Mouse (Mus musculus): ENCODE measurements at regions not wholly inside any gene's neighbourhood (a gene's known extent, or its start where the extent isn't known, plus 50 kb on each side); places are given as distances from the start of the nearest gene placed in this dataset.
A peak's percentile ranks its signal among the peaks of the same experiment; 100 is the strongest.

GRCm38 (mm10) chr12:105935441-105935880, 74.6 kb upstream of the Vrk1 start:
- no peak for ATAC-seq (ENCODE audit: low FRiP score, low read depth)
- Histone ChIP-seq H3K9ac (no peak overlapping the region), H3K4me3 (peak overlapping the region; percentile 11; the same call in 1 of the 2 replicates), H3K4me2 (peak overlapping the region; percentile 44), H3K9me3 (no peaks in the 10 kb centered on the region), H3K36me3 (no peaks in the 10 kb centered on the region), H3K4me1 (replicated peaks) (0 out of 2 replicates have a peak, but pooled peaks cover 11% of the 10 kb centered on the region), H3K27me3 (0 out of 2 replicates have a peak, but pooled peaks cover 3% of the 10 kb centered on the region), H3K27ac (replicated peaks) (no peak overlapping the region)
- 8% methylated on average over 18 of the region's 22 CpGs for WGBS

- Histone ChIP-seq H3K4me3 (no peak overlapping the region), H3K4me2 (no peak overlapping the region), H3K9me3 (no peaks in the 10 kb centered on the region), H3K27ac (replicated peaks) (no peak overlapping the region), H3K4me1 (replicated peaks) (0 out of 2 replicates have a peak, but pooled peaks cover 11% of the 10 kb centered on the region), H3K36me3 (no peaks in the 10 kb centered on the region), H3K9ac (no peak overlapping the region), H3K27me3 (0 out of 2 replicates have a peak, but pooled peaks cover 3% of the 10 kb centered on the region)
- 84% methylated on average over 18 of the region's 18 CpGs for WGBS
- ATAC-seq (ENCODE audit: low FRiP score, low read depth) = no peak
Observed at GRCm38 (mm10) chr12:105936812-105937530, 73.1 kb upstream of the Vrk1 start.

- H3K9ac ChIP-seq = no peak overlapping the region
- no peaks in the 10 kb centered on the region for H3K4me1 ChIP-seq (replicated peaks)
- no peaks in the 10 kb centered on the region for H3K36me3 ChIP-seq
- no peak overlapping the region for H3K4me2 ChIP-seq
- no peak overlapping the region for H3K27ac ChIP-seq (replicated peaks)
- no peak overlapping the region for H3K4me3 ChIP-seq
- 74% methylated on average over 20 of the region's 20 CpGs for WGBS
- no peaks in the 10 kb centered on the region for H3K9me3 ChIP-seq
- no peak for ATAC-seq (ENCODE audit: low FRiP score, low read depth)
- no peaks in the 10 kb centered on the region for H3K27me3 ChIP-seq
Observed at GRCm38 (mm10) chr12:105942136-105943076, 67.6 kb upstream of the Vrk1 start.

GRCm38 (mm10) chr12:105943077-105943433, 67.0 kb upstream of the Vrk1 start:
- H3K27ac ChIP-seq (replicated peaks) = no peak overlapping the region
- H3K9ac ChIP-seq = no peak overlapping the region
- H3K4me3 ChIP-seq = no peak overlapping the region
- H3K9me3 ChIP-seq = no peaks in the 10 kb centered on the region
- H3K36me3 ChIP-seq = no peaks in the 10 kb centered on the region
- no peak for ATAC-seq (ENCODE audit: low FRiP score, low read depth)
- H3K4me1 ChIP-seq (replicated peaks) = no peaks in the 10 kb centered on the region
- H3K4me2 ChIP-seq = no peak overlapping the region
- 91% methylated on average over 8 of the region's 8 CpGs for WGBS
- H3K27me3 ChIP-seq = no peaks in the 10 kb centered on the region

GRCm38 (mm10) chr12:105947332-105947731, 62.7 kb upstream of the Vrk1 start:
- no peaks in the 10 kb centered on the region for H3K4me1 ChIP-seq (replicated peaks)
- H3K9ac ChIP-seq = no peak overlapping the region
- WGBS = 63% methylated on average over 5 of the region's 5 CpGs
- ATAC-seq (ENCODE audit: low FRiP score, low read depth) = no peak
- no peaks in the 10 kb centered on the region for H3K27me3 ChIP-seq
- no peak overlapping the region for H3K27ac ChIP-seq (replicated peaks)
- no peak overlapping the region for H3K4me2 ChIP-seq
- H3K36me3 ChIP-seq = no peaks in the 10 kb centered on the region
- no peak overlapping the region for H3K4me3 ChIP-seq
- no peaks in the 10 kb centered on the region for H3K9me3 ChIP-seq

- Histone ChIP-seq H3K27ac (replicated peaks) (no peak overlapping the region), H3K9ac (no peak overlapping the region), H3K27me3 (no peaks in the 10 kb centered on the region), H3K4me1 (replicated peaks) (no peaks in the 10 kb centered on the region), H3K36me3 (no peaks in the 10 kb centered on the region), H3K4me2 (no peak overlapping the region), H3K4me3 (no peak overlapping the region), H3K9me3 (no peaks in the 10 kb centered on the region)
- 76% methylated on average over 2 of the region's 2 CpGs for WGBS
- ATAC-seq (ENCODE audit: low FRiP score, low read depth) = no peak
Observed at GRCm38 (mm10) chr12:105948322-105948721, 61.7 kb upstream of the Vrk1 start.

GRCm38 (mm10) chr12:105955764-105956290, 54.2 kb upstream of the Vrk1 start:
- peak; percentile 34; the same call in 1 of the 2 replicates for ATAC-seq (ENCODE audit: low FRiP score, low read depth)
- Histone ChIP-seq H3K4me3 (no peak overlapping the region), H3K9me3 (no peaks in the 10 kb centered on the region), H3K36me3 (no peaks in the 10 kb centered on the region), H3K4me2 (no peak overlapping the region), H3K4me1 (replicated peaks) (peaks cover 11% of the 10 kb centered on the region), H3K9ac (no peak overlapping the region), H3K27me3 (no peaks in the 10 kb centered on the region), H3K27ac (replicated peaks) (no peak overlapping the region)
- WGBS = 41% methylated on average over 1 of the region's 1 CpGs

- H3K27ac ChIP-seq (replicated peaks) = no peak overlapping the region
- ATAC-seq (ENCODE audit: low FRiP score, low read depth) = no peak
- H3K36me3 ChIP-seq = no peaks in the 10 kb centered on the region
- H3K9ac ChIP-seq = no peak overlapping the region
- peaks cover 35% of the 10 kb centered on the region for H3K4me1 ChIP-seq (replicated peaks)
- no peak overlapping the region for H3K4me2 ChIP-seq
- no peaks in the 10 kb centered on the region for H3K9me3 ChIP-seq
- H3K4me3 ChIP-seq = no peak overlapping the region
- H3K27me3 ChIP-seq = no peaks in the 10 kb centered on the region
- 25% methylated on average over 7 of the region's 7 CpGs for WGBS
Observed at GRCm38 (mm10) chr12:105959756-105960155, 50.3 kb upstream of the Vrk1 start.

Measured in hindbrain, embryonic 15.5 days (tissue).